Mouse (Mus musculus): Measurements from ENCODE around the gene Itpkb. TPM values are rescaled to one million over a fixed set of nuclear protein-coding genes. Genes with fewer than 3 reads are reported as not detected.

Itpkb gene
- total and polyA plus RNA-seq, 2 experiments from 2014 or later = 5.1 to 24.9 TPM

- Histone ChIP-seq H3K27me3 (ENCODE audit: control insufficient read depth, insufficient read depth, low read length) (no peaks in the 10 kb centered on the region), H3K4me3 (ENCODE audit: low read depth, low read length) (no peak overlapping the region), H3K9me3 (replicated peaks; ENCODE audit: control insufficient read depth, low read length) (no peaks in the 10 kb centered on the region), H3K4me2 (ENCODE audit: low read depth, low read length) (peak overlapping the region; percentile 48), H3K27ac (ENCODE audit: low read depth) (peak overlapping the region; percentile 92), H3K36me3 (replicated peaks; ENCODE audit: control insufficient read depth, insufficient read depth, low read length) (no peaks in the 10 kb centered on the region), H3K4me1 (ENCODE audit: control insufficient read depth, insufficient read depth) (peaks cover 54% of the 10 kb centered on the region), H3K9ac (replicated peaks; ENCODE audit: low read depth, low read length) (no peak overlapping the region; the same call in 1 of the 2 replicates)
- TF ChIP-seq CTCF (IDR thresholded peaks at IDR 0.05; ENCODE audit: low read depth) (no peak), EP300 (IDR thresholded peaks at IDR 0.05; ENCODE audit: low read depth) (no peak)
- DNase-seq (ENCODE audit: low spot score) (no peak), ATAC-seq (ENCODE audit: insufficient read depth, low read depth) (no peak)
- WGBS = 60% methylated on average over 8 of the region's 8 CpGs
Observed at GRCm38 (mm10) chr1:180403357-180403693, 73.0 kb downstream of the Itpkb start.

GRCm38 (mm10) chr1:180403694-180404606 is 73.7 kb downstream of the Itpkb start:
- peaks cover 60% of the 10 kb centered on the region for H3K4me1 ChIP-seq (ENCODE audit: control insufficient read depth, insufficient read depth)
- peak overlapping the region; percentile 32; the same call in 1 of the 2 replicates for H3K9ac ChIP-seq (replicated peaks; ENCODE audit: low read depth, low read length)
- WGBS = 27% methylated on average over 32 of the region's 32 CpGs
- DNase-seq (ENCODE audit: low spot score) (peak; percentile 80), ATAC-seq (ENCODE audit: insufficient read depth, low read depth) (peak; percentile 31)
- no peak for TF ChIP-seq EP300 (IDR thresholded peaks at IDR 0.05; ENCODE audit: low read depth)
- no peak for TF ChIP-seq CTCF (IDR thresholded peaks at IDR 0.05; ENCODE audit: low read depth)
- peak overlapping the region; percentile 48 for H3K4me2 ChIP-seq (ENCODE audit: low read depth, low read length)
- no peaks in the 10 kb centered on the region for H3K9me3 ChIP-seq (replicated peaks; ENCODE audit: control insufficient read depth, low read length)
- peak overlapping the region; percentile 92 for H3K27ac ChIP-seq (ENCODE audit: low read depth)
- H3K4me3 ChIP-seq (ENCODE audit: low read depth, low read length) = no peak overlapping the region
- H3K27me3 ChIP-seq (ENCODE audit: control insufficient read depth, insufficient read depth, low read length) = no peaks in the 10 kb centered on the region
- H3K36me3 ChIP-seq (replicated peaks; ENCODE audit: control insufficient read depth, insufficient read depth, low read length) = no peaks in the 10 kb centered on the region

GRCm38 (mm10) chr1:180404706-180405105 is 74.4 kb downstream of the Itpkb start:
- Histone ChIP-seq H3K9ac (replicated peaks; ENCODE audit: low read depth, low read length) (no peak overlapping the region), H3K27ac (ENCODE audit: low read depth) (peak overlapping the region; percentile 92), H3K27me3 (ENCODE audit: control insufficient read depth, insufficient read depth, low read length) (no peaks in the 10 kb centered on the region), H3K9me3 (replicated peaks; ENCODE audit: control insufficient read depth, low read length) (no peaks in the 10 kb centered on the region), H3K4me3 (ENCODE audit: low read depth, low read length) (no peak overlapping the region), H3K36me3 (replicated peaks; ENCODE audit: control insufficient read depth, insufficient read depth, low read length) (no peaks in the 10 kb centered on the region), H3K4me1 (ENCODE audit: control insufficient read depth, insufficient read depth) (peaks cover 63% of the 10 kb centered on the region), H3K4me2 (ENCODE audit: low read depth, low read length) (0 out of 2 replicates have a peak overlapping the region, but pooled peaks have one; percentile 10)
- DNase-seq (ENCODE audit: low spot score) (no peak), ATAC-seq (ENCODE audit: insufficient read depth, low read depth) (no peak)
- TF ChIP-seq CTCF (IDR thresholded peaks at IDR 0.05; ENCODE audit: low read depth) (no peak), EP300 (IDR thresholded peaks at IDR 0.05; ENCODE audit: low read depth) (no peak)
- 53% methylated on average over 3 of the region's 3 CpGs for WGBS

- ATAC-seq (ENCODE audit: insufficient read depth, low read depth) (peak; percentile 7; the same call in 1 of the 2 replicates), DNase-seq (ENCODE audit: low spot score) (peak; percentile 74)
- TF ChIP-seq CTCF (IDR thresholded peaks at IDR 0.05; ENCODE audit: low read depth) = no peak
- TF ChIP-seq EP300 (IDR thresholded peaks at IDR 0.05; ENCODE audit: low read depth) = peak; percentile 61; the same call in 1 of the 2 replicates
- no peaks in the 10 kb centered on the region for H3K27me3 ChIP-seq (ENCODE audit: control insufficient read depth, insufficient read depth, low read length)
- H3K4me2 ChIP-seq (ENCODE audit: low read depth, low read length) = no peak overlapping the region
- peak overlapping the region; percentile 92 for H3K27ac ChIP-seq (ENCODE audit: low read depth)
- no peaks in the 10 kb centered on the region for H3K9me3 ChIP-seq (replicated peaks; ENCODE audit: control insufficient read depth, low read length)
- 62% methylated on average over 9 of the region's 9 CpGs for WGBS
- H3K9ac ChIP-seq (replicated peaks; ENCODE audit: low read depth, low read length) = no peak overlapping the region
- peaks cover 56% of the 10 kb centered on the region for H3K4me1 ChIP-seq (ENCODE audit: control insufficient read depth, insufficient read depth)
- H3K4me3 ChIP-seq (ENCODE audit: low read depth, low read length) = no peak overlapping the region
- H3K36me3 ChIP-seq (replicated peaks; ENCODE audit: control insufficient read depth, insufficient read depth, low read length) = no peaks in the 10 kb centered on the region
Observed at GRCm38 (mm10) chr1:180405576-180406335, 75.5 kb downstream of the Itpkb start.

- H3K4me3 ChIP-seq (ENCODE audit: low read depth, low read length) = no peak overlapping the region
- H3K4me1 ChIP-seq (ENCODE audit: control insufficient read depth, insufficient read depth) = peaks cover 49% of the 10 kb centered on the region
- no peaks in the 10 kb centered on the region for H3K9me3 ChIP-seq (replicated peaks; ENCODE audit: control insufficient read depth, low read length)
- no peak overlapping the region for H3K9ac ChIP-seq (replicated peaks; ENCODE audit: low read depth, low read length)
- no peak for TF ChIP-seq CTCF (IDR thresholded peaks at IDR 0.05; ENCODE audit: low read depth)
- no peak for TF ChIP-seq EP300 (IDR thresholded peaks at IDR 0.05; ENCODE audit: low read depth)
- 58% methylated on average over 11 of the region's 11 CpGs for WGBS
- no peak overlapping the region for H3K4me2 ChIP-seq (ENCODE audit: low read depth, low read length)
- DNase-seq (ENCODE audit: low spot score) = no peak
- no peak for ATAC-seq (ENCODE audit: insufficient read depth, low read depth)
- H3K27ac ChIP-seq (ENCODE audit: low read depth) = peak overlapping the region; percentile 92
- H3K36me3 ChIP-seq (replicated peaks; ENCODE audit: control insufficient read depth, insufficient read depth, low read length) = no peaks in the 10 kb centered on the region
- H3K27me3 ChIP-seq (ENCODE audit: control insufficient read depth, insufficient read depth, low read length) = no peaks in the 10 kb centered on the region
Observed at GRCm38 (mm10) chr1:180406336-180407035, 76.2 kb downstream of the Itpkb start.
